Mouse (Mus musculus) cerebellum, adult 9-10 months (tissue): ENCODE data around the gene Ankfn1.

Experiments used
- DNase-seq: peaks from one replicate; pipeline ENCODE4 v3.0.0; 2022

The Ankfn1 gene

DNA sequence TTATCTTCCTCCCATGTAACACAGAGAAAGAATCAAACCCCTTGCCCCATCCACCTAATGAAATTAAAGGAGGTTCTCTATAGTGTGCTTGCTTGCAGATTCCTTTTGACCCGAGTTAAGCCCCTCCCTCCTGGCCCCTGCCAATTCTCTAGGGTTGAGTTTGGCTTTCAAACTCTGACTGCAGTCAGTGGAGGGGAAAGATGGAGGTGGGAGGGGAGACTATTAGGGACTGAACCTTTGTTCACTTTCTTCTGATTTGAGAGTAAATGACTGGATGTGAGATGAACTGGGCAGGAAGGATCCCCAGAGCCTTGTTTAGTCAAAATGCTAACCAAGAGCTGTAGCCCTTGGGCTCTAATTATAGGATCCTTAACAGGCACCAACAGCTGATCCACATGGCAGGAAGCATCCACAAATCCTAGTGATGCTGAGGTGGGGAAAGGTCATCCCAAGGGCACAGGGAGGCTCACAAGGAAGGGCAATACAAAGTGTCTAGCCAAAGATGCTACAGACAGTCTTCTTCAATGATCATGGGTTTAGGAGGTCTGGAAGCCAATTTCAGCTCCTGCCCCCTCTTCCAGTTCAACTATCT is 103.4 kb downstream of the Ankfn1 start:
- no peak for DNase-seq

DNA sequence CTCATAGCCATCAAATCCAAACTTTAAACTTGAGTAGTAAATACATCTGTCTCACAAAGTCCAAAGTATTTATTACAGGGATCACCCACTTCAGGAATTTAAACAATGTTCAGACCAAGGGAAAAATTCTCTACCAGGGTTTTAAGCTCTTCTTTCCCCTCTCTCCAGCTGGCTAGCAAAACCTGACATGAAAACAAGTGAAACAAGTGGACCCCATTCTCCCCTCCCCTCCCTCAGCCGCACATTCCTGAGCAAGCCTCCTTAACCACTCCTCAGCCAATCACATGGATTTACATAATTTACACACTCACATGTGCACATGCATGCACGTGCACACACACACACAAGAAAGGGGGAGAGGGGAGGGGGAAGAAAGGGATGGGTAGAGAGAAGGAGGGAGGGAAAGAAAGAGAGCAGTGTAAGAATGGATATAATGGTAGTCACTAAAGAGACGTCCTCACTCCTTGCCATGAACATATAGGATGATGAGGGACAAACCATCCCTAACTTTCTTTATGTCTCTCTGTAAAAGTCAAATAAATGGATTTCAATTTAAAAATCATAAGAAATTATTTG is 104.9 kb downstream of the Ankfn1 start:
- DNase-seq: no peak

DNA sequence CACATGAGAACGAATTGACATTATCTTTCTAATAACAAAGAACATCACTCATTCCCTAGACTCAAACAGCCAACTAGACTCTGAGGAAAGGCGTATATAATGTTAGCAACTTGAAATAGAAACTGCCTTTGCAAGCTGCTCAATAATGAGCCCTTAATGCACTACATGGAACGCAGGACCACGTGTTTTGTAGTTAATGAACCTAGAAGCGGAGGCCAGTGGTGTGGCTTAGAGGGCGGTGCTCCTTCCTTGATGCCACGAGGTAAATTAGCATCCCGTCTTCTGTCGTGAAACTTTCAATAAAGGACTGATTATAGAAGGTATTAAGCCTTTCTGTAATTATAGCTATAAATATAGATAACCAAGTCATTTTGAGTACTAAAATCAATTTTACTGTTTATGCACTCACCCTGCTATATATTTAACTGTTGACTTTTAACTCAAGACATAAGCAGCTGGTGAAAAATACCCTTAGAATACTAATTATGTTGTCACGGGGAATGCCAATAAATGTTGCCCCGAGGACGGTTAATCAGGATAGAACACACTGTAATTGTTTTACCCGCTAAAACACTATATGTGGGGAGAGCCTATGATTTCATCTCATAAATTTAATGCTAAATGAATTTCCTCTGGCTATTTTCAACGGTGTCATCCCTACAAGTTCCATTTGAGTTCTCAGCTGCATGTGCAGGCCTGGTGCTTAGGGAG is 112.1 kb downstream of the Ankfn1 start:
- no peak for DNase-seq

DNA sequence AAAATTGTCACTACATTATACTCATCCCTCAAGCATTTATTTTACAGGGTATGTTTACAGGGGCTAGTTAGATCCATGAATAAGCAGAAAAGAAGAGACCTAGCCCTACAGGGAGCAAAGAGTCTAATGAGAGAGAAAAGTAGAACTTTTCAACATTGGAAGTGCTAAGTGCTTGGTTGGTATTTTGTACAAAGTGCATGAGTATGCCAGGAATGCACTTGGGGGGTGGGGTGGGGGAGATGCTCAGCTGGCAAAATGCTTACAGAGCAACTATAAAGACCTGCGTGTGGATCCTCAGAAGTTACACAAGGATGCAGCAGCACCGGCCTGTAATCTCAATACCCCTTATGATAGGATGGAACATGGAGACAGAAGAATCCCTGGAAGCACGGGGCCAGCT is 118.4 kb downstream of the Ankfn1 start:
- DNase-seq: no peak

DNA sequence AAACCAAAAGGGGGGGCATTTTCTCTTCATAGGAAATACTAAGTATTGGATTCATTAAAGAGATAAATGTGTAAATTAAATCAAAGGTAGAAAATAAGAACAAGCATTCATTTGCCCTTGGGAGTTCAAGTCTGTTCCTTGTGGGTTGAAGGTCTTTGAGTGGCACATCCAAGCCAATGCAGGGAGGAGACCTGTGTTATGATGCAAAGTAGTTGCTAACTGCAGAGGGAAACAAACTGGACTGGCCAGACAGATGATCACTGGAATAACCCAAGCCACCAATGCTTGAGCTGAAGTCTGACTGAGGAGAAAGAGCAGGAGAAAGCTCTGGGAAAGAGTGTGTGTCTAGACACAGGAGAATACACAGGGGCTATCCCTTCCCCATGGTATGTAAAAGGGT is 120.9 kb downstream of the Ankfn1 start:
- no peak for DNase-seq

DNA sequence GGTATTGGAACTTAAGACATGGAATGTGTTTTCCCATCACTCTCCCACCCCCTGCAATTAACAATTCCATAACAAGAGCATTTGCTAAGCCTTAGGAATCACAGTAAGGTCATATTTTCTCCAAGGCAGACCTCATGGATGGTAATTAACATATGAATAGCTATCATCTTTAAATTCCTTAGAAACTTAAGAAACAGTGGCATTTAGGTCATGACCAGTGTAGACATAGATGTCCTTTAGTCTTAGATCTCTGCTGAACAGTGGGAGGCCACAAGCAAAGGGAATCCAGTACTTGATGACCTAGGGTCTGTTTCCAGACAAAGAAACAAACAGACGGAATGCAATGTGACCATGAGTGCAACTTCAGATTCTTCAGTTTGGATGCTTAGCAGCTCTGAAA is 141.7 kb downstream of the Ankfn1 start:
- DNase-seq: no peak

DNA sequence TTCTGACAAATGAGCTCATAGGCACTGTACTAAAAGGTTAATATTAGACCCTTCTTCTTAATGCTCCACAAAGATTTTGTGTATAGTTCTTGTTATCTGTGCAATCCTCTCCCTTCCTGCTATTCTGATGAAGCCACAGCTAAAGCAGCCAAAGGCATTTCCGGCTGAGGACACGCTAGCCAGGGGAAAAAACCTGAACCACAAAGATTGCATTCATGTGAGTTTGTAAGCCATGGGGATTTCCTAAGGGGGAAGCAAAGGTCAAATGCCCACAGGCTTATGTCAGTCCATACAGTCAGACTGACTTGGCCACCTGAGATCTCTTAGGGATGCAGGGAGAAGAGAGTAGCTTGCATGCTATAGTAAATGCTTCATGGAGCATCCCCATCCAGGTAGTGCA is 146.1 kb downstream of the Ankfn1 start:
- DNase-seq: no peak

DNA sequence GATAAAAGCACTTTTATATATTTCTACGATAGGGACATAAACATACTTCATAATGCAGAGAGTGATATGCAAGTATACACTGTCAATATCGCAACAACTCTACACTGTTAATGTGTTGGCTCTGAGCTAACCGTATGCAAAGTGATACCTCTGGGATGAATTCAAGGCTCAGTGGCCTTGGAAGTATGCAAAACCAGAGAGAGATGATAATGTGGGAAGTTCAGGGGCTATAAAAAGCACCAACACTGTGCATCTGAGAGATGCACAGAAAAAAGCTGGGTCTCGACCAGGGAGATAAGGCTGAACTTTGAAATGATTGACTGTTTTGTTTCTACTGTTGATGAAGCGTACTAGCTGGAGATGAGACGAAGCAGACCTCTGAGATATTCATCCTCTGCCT is 148.9 kb downstream of the Ankfn1 start:
- DNase-seq: no peak

DNA sequence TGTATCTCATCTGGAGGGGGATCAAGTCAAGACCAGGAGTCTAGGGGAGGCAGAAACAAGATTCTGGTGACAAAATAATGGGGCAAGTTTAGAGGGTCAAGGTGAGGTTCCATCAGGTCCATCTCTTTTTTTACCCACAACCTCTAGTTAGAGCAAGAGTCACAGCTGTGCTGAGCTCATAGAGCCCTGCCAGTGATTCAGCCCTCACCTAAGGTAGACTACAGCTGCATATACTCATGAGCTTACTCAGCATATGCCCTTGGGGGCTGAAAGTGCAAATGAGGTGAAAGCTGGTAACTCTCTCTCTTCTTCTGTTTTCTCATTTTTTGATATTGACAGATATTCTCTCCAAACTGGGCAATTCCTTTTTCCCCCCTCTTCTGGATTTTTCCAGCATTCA is 150.2 kb downstream of the Ankfn1 start:
- DNase-seq: no peak

DNA sequence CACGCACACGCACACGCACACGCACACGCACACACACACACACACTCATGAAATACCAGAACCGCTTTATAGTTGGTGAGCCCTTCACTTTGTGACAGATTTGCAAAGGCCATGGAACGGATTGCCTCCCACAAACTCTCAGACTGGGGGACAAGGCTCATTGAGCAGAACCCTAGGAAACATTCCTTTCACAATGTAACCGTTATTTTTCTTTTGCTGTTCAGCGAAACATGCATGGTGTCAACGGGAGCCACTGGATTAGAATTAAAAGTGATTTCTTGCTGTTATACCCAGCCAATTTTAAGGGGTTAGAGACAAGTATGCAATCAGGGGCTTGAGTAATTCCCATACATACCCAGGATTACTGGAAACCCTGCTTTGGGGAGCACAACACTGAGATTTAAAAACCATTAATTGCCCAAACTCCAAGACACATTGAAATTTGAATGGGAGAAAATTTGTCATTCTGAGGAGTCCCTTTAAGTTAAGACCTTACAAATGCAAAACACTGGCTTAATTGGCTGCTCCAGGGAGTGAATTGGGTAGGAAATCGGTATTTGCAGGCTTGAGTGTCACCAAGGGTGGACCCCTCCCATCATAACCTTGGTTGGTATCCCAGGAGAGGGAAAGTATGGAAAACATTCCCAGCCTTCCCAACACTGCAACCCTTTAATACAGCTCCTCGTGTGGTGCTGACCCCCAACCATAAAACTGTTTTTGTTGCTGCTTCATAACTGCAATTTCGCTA is 153.6 kb downstream of the Ankfn1 start:
- DNase-seq: no peak

DNA sequence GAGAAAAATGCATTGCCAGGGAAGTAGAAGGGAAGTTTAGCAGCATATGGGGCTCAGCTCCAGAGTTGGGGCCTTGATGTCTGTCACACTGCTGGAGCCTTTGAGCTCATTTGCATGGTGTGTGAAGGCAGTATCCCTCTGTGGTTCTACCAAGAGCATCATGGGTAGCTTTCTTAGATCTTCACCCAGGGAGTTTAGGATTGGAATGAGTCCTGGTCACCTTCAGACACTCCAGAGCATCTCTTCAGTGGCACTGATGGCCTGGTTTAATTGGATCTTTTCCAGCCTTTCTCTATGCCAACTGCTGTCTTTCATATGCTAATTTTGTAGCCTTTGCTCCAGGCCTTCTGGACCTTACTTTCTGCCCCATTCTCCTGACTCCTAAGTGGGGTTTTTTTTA is 157.5 kb downstream of the Ankfn1 start:
- peak; percentile 5 for DNase-seq

DNA sequence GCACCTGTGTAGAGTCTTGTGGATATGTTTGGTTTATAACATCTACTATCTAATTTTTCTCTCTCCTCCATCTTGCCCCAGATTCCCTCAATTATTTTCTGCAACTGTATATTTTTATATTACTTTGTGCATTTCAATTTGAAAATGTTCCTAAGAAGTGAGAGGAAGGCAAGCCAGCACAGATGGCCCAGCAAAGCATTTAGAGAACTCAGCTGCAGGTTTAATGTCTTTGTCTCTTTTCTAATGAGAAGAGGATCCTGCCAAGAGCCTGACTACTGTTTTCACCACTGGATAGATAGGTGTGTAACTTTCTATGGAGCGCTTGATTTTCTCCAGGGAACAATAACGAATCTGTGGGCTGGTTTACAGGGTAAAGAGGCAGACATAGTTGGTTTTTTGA is 161.6 kb downstream of the Ankfn1 start:
- no peak for DNase-seq

DNA sequence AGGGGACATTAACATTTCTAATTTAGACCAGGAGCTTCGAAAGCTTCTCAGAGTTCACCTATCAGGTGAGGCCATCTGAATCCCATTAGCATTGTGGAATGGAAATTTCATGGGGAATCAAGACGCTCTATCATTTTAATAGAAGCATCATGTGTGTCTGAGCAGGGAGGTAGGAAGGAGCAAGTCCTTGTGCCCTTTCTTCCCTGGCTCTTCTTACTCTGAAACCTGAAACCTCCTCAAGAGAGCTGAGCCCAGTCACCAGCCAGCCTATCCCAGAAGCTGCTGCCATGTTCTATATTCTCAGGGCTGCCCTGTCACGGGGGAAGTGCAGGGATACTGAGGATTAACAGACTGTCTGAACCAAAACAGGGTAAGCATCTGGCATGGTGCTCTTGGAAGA is 165.9 kb downstream of the Ankfn1 start:
- no peak for DNase-seq

DNA sequence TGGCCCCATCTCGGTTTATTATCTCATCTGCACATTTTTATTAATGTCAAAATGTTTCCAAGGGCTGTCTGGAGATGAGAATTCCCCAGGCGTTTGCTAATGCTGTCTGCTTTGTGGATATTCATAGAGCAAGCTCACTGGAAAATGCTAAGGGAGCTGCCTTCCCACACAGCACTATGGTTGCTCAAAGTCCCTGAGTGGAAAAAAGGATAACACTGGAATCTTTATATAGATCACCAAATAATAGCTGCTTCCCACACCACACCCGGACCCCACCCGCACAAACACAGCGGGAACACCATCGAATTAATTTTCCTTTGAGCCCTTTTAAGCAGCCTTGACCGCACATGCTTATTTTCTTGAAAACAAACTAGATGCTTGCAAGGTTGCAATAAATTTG is 169.4 kb downstream of the Ankfn1 start:
- DNase-seq: no peak

DNA sequence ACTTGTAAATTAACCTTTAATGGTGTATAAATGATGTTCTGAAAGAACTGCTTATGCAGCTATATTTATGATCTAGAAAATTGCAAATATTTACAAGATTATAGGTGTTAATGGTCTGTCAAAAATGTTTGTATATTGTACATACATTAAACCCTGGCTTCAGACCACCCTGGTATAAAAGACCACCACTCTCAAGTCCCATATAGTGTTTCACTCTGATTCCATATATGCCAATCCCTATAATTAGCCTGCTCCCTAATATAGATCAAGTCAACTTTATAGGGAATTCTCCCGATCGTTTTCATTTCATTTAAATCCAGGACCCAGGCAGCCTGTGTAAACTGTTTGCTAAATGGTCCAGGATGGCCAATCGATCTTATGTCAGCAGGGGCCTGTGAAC is 170.2 kb downstream of the Ankfn1 start:
- DNase-seq: no peak

DNA sequence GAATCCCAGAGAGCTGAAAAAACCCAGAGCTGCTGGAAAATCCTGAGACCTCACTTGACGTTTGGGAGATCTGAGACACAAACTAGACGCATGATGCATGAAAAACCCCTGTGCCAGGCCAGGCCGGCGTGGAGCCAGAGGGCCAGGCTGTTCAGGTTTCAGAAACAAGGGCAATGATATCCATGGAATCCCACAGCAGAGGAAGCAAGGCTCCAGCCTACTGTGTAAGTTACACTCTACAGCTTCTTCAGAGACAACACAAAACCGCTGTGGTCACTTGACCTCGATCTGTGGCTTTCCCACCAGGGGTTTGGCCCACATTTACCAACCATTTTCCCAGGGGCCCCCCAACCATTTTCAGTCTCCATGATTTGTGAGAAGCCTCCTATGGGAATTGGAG is 171.1 kb downstream of the Ankfn1 start:
- no peak for DNase-seq

DNA sequence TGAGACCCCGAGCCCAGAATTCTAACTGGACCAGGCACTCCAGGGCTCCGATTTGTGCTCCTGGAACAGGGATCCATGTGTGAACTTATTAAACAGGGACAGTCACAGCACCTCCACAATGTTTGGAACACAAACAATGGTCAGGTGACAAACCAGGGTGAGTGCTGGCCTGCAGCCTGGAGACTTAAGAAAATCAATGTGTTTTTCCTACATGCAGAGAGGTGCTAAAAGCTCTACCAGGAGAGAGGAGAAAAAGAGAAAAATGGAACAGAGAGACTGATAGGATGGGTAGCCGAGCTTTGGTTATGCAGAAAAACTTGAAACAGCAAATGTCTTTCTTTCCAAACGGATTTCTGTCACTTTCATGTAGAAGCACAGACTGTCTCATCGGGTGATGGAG is 174.5 kb downstream of the Ankfn1 start:
- no peak for DNase-seq

DNA sequence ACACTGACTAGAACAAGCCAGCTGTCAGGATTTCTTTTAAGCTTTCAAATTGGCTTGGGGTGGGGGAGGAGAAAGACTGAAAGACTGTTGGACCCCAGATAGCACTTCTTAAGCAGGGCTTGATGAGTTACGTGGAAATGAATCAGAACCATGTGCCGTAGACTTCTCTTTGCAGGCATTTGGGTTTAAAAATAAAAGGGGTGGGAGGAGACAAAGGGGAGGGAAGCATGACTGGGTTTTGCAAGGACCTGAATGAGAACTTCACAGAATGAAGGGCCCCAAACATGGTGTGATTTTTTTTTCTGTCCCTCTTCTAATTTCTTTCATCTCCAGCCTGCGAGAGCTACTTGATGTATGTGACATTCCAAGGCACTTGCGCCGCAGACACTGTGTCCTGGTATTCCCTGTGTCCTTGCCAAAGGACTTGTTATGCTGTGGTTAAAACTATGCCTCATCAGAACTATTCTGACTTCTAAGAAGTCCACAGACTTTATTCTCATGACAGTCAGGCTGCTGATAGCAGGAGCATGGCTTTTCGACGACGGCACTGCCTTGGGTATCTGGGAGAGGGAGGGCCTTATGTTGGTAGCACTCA is 176.4 kb downstream of the Ankfn1 start:
- no peak for DNase-seq

DNA sequence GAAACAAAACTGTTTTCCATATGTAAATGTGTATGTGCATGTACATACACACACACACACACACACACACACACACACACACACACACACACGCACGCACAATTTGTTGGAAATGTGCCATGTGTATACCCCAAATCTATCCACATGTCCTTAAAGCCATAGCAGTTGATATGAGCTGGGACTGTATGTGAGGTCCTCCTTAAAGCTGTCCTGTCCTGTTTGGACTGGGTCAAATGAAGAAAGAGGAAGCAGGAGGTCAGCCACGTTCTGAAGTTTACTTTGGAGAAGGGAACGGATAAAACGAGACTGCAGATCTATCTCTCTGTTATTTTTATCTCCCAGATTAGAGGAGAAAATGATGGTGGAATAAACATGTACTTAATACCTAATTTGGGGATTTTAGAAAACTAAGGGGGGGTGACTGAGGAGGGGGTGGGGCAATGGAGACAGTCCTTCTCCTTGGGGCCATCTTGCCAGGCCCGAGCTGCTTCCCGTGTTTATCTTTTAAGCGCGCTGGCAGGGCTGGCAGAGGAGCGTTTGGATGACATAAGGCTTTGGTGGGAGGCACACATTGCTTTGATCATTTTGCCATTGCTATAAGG is 187.1 kb downstream of the Ankfn1 start:
- no peak for DNase-seq

DNA sequence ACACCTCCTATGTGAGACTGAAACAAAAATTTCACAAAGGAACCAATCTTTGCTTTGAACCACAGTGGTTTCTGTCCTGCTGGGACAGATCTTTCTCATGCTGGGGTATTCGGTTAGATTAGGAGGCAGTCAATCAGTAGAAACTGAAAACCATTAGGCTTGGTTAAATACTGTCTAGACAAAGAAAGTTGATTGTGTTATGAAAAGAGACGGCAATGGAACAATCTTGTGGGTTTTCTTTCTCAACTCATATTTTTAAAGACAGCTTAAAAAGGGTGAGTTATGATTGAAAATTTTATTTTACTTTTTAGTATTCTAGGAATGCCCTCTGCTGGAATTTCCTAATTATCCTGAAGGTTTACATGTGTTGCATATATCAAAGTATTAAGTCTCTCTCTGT is 191.1 kb downstream of the Ankfn1 start:
- DNase-seq: no peak

DNA sequence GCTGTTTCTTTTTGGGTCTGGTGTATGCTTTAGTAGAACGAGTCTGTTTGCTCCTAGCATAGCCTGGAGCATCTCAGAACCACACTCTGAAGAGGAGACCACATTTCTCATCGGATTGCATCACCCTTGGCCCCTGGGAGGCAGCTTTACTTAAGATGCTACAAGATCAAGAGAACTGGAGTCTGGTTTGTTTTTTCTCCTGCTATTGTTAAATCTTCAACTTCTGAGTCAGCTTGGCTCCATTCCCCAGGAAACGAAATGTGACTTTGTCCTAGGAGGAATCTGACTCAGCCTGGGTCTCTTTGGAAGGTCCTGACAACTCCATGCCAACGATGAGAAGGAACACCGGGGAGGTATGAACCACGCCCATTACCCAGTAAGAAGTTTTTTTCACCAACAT is 197.6 kb downstream of the Ankfn1 start:
- no peak for DNase-seq

DNA sequence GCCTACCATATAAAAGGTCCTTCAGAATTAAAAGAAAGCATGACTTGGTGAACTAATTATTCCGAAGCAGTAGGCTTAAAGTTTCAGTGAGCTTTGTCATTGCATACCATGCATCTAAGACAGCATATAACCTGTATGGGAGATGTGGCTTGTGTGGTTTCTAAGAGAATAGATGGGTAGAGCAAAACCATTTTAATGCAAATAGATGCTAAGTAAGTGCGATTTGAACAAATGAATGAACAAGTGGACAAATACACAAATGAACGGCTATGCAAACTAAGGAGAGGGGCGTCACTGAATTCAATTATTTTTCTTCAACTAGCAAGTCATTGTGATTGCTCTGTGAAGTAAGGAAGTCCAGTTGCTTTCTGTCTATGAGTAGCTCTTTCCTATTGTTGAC is 198.3 kb downstream of the Ankfn1 start:
- DNase-seq: no peak

DNA sequence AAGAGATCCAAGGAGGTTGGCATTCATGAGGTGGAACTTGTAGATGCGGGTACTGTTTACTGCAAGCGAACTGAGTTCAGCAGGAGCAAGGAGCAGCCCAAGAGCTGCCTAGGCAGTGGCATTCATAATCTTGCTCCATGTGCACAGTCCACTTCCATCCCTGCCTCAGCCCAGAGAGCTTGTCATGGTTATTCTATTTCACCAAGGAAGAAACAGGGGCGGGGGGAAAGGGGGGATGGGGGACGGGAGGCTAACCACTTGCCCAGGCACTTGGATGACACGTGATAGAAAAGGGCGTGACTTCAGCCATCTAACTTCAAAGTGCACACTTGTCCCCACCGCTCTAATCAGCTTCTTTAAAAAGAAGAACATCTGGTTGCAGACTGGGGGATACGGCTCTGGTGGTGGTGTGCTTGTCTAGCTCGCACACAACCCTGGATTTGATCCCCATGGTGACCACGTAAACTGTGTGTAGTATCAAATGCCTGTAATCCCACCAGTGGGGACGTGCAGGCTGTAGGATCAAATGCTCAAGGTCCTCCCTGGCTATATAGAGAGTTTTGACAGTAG is 203.1 kb downstream of the Ankfn1 start:
- DNase-seq: no peak
